Mouse (Mus musculus) bone marrow, adult 2 months (tissue): Measurements from ENCODE around the gene Apoa1.

ENCODE experiments used
- CTCF ChIP-seq: fragments of 200-500 bp; IDR thresholded peaks from 2 replicates; pipeline ENCODE4 v1.5.1; 2011; ENCODE audit warnings: low read length, control low read depth; ENCODE audit not compliant: control insufficient read depth, insufficient read depth
- POLR2A ChIP-seq: fragments of 200-500 bp; IDR thresholded peaks from 2 replicates; pipeline ENCODE4 v1.6.1; 2011; ENCODE audit warnings: low read depth, mild to moderate bottlenecking, control low read depth, low read length, borderline replicate concordance; ENCODE audit not compliant: control insufficient read depth

DNA sequence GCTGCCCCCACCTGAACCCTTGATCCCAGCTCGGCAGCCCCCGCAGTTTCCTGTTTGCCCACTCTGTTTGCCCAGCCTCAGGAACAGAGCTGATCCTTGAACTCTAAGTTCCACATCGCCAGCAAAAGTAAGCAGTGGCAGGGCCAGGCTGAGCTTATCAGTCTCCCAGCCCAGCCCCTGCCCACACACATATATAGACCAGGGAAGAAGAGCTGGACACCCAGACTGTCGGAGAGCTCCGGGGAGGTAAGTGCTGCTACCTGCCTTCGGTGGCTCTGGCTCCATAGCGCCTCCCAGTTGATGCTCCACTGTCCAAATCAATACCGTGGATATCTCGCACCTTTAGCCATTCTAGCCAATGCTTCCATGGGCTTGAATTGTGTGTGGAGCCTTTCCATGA, at the start of gene Apoa1:
- TF ChIP-seq CTCF (no peak), POLR2A (no peak)
